Mouse (Mus musculus): ENCODE measurements at regions not wholly inside any gene's neighbourhood (a gene's known extent, or its start where the extent isn't known, plus 50 kb on each side); places are given as distances from the start of the nearest gene placed in this dataset.

- DNase-seq (ENCODE audit: low spot score in 2 of 2): no peak
Measured at GRCm38 (mm10) chr13:107492448-107492847, 470.5 kb upstream of the Kif2a start.

- DNase-seq (ENCODE audit: low spot score in 2 of 2): no peak
Measured at GRCm38 (mm10) chr13:107491423-107491822, 469.5 kb upstream of the Kif2a start.

GRCm38 (mm10) chr13:107485400-107486017 is 463.6 kb upstream of the Kif2a start:
- no peak for DNase-seq (ENCODE audit: low spot score in 2 of 2)

GRCm38 (mm10) chr13:107484630-107484998 is 462.7 kb upstream of the Kif2a start:
- no peak for DNase-seq (ENCODE audit: low spot score in 2 of 2)

GRCm38 (mm10) chr13:107483967-107484629 is 462.2 kb upstream of the Kif2a start:
- DNase-seq (ENCODE audit: low spot score in 2 of 2): no peak

GRCm38 (mm10) chr13:107475166-107475565 is 453.2 kb upstream of the Kif2a start:
- no peak for DNase-seq (ENCODE audit: low spot score in 2 of 2)

GRCm38 (mm10) chr13:107469491-107470276 is 447.8 kb upstream of the Kif2a start:
- no peak for DNase-seq (ENCODE audit: low spot score in 2 of 2)

- DNase-seq (ENCODE audit: low spot score in 2 of 2): no peak
Measured at GRCm38 (mm10) chr13:107462791-107463190, 440.9 kb upstream of the Kif2a start.

GRCm38 (mm10) chr13:107461048-107461912 is 439.4 kb upstream of the Kif2a start:
- DNase-seq (ENCODE audit: low spot score in 2 of 2): peak; percentile 65 to 75

- no peak for DNase-seq (ENCODE audit: low spot score in 2 of 2)
Measured at GRCm38 (mm10) chr13:107458730-107459129, 436.8 kb upstream of the Kif2a start.

- DNase-seq (ENCODE audit: low spot score in 2 of 2): no peak
Measured at GRCm38 (mm10) chr13:107457270-107457669, 435.3 kb upstream of the Kif2a start.

- no peak for DNase-seq (ENCODE audit: low spot score in 2 of 2)
Measured at GRCm38 (mm10) chr13:107456394-107456793, 434.5 kb upstream of the Kif2a start.

- peak; percentile 77 to 83 for DNase-seq (ENCODE audit: low spot score in 2 of 2)
Measured at GRCm38 (mm10) chr13:107449598-107450179, 427.8 kb upstream of the Kif2a start.

GRCm38 (mm10) chr13:107447813-107448212 is 425.9 kb upstream of the Kif2a start:
- no peak for DNase-seq (ENCODE audit: low spot score in 2 of 2)

GRCm38 (mm10) chr13:107419363-107420155 is 397.6 kb upstream of the Kif2a start:
- no peak for DNase-seq (ENCODE audit: low spot score in 2 of 2)

- no peak for DNase-seq (ENCODE audit: low spot score in 2 of 2)
Measured at GRCm38 (mm10) chr13:107410267-107410666, 388.3 kb upstream of the Kif2a start.

GRCm38 (mm10) chr13:107407674-107408026 is 385.7 kb upstream of the Kif2a start:
- DNase-seq (ENCODE audit: low spot score in 2 of 2): no peak

GRCm38 (mm10) chr13:107406977-107407673 is 385.2 kb upstream of the Kif2a start:
- peak; percentile 68 to 75 for DNase-seq (ENCODE audit: low spot score in 2 of 2)

- DNase-seq (ENCODE audit: low spot score in 2 of 2): no peak
Measured at GRCm38 (mm10) chr13:107398621-107399363, 376.9 kb upstream of the Kif2a start.
